Mouse (Mus musculus): ENCODE measurements at regions not wholly inside any gene's neighbourhood (a gene's known extent, or its start where the extent isn't known, plus 50 kb on each side); places are given as distances from the start of the nearest gene placed in this dataset.

DNA sequence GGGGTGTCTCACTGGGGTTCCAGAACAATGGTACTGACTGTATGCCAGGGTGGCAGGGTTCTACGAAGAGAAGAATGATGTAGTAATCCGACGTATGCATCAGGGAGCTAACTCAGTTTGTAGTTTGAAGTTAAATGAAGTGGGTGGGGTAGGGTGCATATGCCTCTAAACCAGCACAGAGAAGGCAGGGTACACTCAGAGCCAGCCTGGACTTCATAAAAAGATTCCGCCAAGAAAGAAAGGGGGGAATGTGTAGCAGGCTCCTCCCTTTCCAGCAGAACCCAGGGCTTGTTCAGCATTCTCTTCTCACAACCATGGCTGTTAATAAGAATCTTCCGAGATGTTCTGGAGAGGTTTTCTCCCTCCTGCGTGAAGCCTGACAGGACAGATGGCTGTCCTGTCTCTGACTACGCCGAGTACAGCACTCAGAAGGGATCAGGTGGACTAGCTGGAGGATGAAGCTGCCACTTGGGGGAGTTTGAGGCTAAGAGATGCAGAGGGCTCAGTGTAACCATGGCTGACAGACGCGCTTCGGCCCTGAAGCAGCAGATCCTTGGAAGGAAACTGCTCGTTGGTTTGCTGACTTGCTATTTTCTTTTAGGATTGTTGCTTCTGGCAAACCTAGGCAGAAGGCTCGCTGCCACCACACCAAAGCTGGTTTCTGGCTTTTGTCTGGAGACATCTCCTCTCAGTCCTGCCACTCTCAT lies 143.4 kb upstream of the Plxnc1 start:
- intact Hi-C loops (cut with DNase I), result loop anchor here (10.0 kb wide), 2 partner anchors 327 to 387 kb away; partner anchors contain the start of gene Socs2

DNA sequence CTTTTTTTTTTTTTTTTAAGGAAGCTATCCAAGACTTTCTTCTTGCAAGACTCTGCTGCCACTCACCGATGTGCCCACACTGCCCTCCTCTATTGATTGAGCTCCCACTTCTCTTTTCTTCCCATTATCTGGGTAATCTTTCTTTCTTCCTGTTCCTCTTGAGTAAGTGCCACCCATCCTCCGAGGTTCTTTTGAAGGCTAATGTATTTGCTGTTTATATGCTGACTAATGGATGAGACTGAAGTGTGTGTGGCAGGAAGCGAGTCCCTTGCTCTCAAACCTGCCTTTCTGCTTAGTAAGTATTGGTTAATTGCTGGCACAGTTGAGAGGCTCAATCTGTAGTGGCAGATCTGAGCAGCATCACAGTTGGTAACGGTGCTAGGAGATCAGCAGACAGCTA lies 142.1 kb upstream of the Plxnc1 start:
- intact Hi-C loops (cut with DNase I), result loop anchor here (10.0 kb wide), 2 partner anchors 328 to 388 kb away; partner anchors contain the start of gene Socs2
- no peak for DNase-seq

More for the DNA sequence above, 143.4 kb upstream of the Plxnc1 start:
- DNase-seq, result peak; percentile 73

DNA sequence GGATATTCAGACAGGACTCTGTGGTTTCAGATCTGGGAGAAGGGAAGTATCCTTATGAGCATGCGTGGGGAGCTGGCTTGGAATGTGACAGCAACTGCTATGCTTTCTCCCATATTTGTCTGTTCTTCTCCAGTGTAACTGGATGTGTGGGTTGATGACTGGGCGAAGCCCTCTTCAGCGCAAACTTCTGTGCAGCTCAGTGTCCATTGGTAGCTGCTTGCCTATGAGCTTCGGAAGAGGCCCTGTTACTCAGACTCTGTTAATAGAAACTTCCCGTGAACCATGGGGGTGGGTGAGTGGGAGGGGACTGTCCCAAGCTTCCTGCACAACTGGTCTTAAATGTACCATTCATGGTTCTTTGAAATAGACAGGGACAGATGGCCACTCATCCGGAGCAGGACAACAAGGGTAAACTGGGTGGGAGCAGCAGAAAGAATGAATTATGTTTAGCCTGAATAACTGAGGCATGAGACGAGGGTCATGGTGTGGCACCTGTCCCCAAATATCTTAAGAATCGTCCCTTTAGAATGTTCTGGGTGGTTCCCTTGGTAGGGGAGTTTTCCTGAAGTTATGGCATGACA lies 141.1 kb upstream of the Plxnc1 start:
- intact Hi-C loops (cut with DNase I), result loop anchor here (10.0 kb wide), 2 partner anchors 329 to 389 kb away; partner anchors contain the start of gene Socs2
- no peak for DNase-seq

DNA sequence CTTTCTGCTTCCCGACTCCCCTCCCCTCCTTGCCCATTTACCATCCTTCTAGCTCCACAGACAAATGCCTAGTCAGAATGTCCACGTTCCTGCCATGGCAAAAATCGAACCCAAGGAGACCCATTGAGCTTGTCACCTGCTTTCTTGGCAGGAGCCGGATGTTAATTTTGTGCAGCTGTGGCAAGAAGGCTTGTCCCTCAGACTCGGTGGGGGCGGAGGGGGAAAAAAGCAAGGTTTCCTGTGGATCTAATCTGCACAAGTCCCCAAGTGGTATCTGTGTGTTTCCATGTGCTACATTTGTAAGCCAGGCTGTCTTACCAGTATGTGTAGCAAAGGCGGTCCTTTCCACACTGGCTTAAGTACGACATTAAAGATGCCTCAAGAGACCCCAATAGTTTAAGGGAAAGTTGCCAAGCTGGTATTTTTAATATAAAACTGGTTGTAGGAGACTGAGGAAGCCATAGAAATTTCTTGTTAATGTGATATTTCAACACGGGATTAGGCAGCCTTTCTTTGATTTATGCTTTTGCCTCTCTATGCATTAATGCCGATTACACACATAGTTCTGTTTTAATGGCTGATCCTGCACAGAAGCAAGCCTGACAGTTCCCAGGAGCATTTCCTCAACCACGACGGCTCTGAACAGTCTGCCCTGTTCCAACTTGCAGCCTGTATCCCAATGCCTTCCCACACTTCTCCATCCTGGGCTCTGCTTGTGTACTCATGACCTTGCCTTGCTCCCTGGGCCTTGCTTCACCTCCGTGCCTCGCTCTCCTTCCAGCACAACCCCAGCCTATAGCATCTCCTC lies 138.9 kb upstream of the Plxnc1 start:
- peak; percentile 24 for DNase-seq
- intact Hi-C loops (cut with DNase I), result loop anchor here (10.0 kb wide), 2 partner anchors 331 to 391 kb away; partner anchors contain the start of gene Socs2

- intact Hi-C loops (cut with DNase I), result loop anchor here (10.0 kb wide), 2 partner anchors 332 to 392 kb away; partner anchors contain the start of gene Socs2
- DNase-seq, result no peak
These were observed 138.0 kb upstream of the Plxnc1 start for GRCm38 (mm10) chr10:95082634-95083033.

- DNase-seq, result no peak
- intact Hi-C loops (cut with DNase I), result loop anchor here (10.0 kb wide), 2 partner anchors 335 to 395 kb away; partner anchors contain the start of gene Socs2
These were observed 135.3 kb upstream of the Plxnc1 start for GRCm38 (mm10) chr10:95079979-95080378.

DNA sequence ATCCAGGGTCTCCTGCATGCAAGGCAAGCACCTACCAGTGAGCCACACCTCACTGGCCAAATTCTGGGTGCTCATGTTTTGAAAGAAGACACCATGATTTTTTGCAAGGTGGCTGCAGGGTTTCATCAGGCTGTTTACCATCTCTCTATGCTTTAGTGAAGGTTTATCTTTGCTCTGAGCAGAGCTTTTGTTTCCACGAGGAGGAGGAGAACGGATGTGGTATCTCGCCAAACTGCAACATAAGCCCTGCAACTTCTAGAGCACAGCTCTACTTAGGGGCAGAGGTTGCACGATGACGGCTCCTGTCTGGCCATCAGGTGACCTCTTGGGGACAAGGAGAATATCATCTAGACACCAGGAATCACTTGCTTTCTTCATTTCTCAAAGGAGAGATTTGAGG lies 131.8 kb upstream of the Plxnc1 start:
- DNase-seq, result no peak
- intact Hi-C loops (cut with DNase I), result no loop called here

GRCm38 (mm10) chr10:95075897-95076296 lies 131.3 kb upstream of the Plxnc1 start:
- DNase-seq, result no peak
- intact Hi-C loops (cut with DNase I), result no loop called here

GRCm38 (mm10) chr10:95074959-95075590 lies 130.4 kb upstream of the Plxnc1 start:
- intact Hi-C loops (cut with DNase I), result no loop called here
- no peak for DNase-seq

DNA sequence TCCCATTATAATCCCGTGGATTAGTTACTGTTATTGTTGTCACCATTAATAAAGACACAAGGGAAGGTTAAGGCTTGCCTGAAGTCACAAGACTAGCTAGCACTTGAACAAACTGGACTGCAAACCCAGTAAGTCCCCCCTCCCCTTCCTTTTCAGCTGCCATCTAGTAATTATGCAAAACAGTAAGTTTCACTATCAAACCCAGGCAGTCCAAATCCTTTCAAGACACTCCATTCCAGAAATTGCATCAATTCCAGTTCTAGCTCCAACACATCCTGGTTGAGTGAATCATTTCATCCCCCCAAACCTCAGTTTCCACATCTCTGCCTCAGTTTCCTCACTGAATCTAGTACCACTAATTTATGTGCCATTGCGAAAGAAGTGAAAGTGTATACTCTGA lies 129.7 kb upstream of the Plxnc1 start:
- DNase-seq, result no peak
- intact Hi-C loops (cut with DNase I), result no loop called here

GRCm38 (mm10) chr10:95067971-95068370 lies 123.3 kb upstream of the Plxnc1 start:
- intact Hi-C loops (cut with DNase I), result no loop called here
- DNase-seq, result no peak

- intact Hi-C loops (cut with DNase I), result no loop called here
- DNase-seq, result no peak
These were observed 122.1 kb upstream of the Plxnc1 start for GRCm38 (mm10) chr10:95066774-95067173.

DNA sequence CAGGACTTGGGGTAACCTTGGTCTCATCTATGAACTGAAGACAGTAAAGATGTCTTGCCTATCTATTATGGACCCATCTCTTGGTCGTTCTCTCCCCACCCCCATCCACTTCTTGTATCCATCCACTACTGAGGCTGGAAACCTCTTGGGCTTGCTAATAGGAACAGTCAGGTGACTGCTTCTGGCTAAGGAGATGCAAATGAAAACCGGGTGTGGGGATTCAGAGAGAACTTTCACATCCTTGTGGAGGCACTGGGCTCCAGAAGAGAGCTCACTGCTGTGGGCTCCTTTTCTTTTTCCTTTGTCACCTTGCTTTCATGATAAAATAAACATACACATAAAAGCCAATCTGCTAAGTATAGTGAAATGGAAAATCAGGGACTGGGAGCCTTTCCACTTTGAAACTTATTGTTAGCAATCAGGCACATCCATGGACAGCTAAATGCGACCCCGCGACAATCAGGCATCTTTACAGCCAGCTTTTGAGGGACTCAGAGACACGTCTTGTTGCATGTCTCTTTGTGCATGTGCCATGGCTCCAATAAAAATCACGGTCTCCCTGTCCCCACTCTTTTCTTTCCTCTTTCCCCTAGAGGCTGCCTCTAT lies 115.0 kb upstream of the Plxnc1 start:
- no peak for DNase-seq
- intact Hi-C loops (cut with DNase I), result no loop called here

- intact Hi-C loops (cut with DNase I), result no loop called here
- no peak for DNase-seq
These were observed 114.4 kb upstream of the Plxnc1 start for GRCm38 (mm10) chr10:95059078-95059477.

- intact Hi-C loops (cut with DNase I), result no loop called here
- DNase-seq, result no peak
These were observed 112.5 kb upstream of the Plxnc1 start for GRCm38 (mm10) chr10:95057051-95057714.

DNA sequence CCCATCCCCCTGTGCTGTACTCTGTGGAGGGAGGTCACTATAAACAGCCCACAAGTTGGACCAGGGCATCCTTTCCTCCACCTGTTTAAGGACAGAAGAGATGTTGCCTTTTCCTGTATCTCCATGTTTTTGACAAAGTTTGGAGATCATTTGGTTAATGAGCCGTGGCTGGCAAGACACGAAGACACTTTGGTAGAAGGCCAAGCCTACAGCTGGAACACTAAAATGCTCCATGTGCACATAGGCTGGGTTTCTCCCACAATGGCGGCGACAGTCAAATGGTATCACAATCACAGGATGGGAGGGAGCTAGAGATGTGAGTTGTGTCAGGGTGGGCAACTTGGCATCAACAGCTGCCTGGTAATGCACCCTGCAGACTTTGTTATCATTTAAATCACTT lies 111.9 kb upstream of the Plxnc1 start:
- intact Hi-C loops (cut with DNase I), result no loop called here
- DNase-seq, result no peak

- intact Hi-C loops (cut with DNase I), result no loop called here
- no peak for DNase-seq
These were observed 110.2 kb upstream of the Plxnc1 start for GRCm38 (mm10) chr10:95054869-95055268.

DNA sequence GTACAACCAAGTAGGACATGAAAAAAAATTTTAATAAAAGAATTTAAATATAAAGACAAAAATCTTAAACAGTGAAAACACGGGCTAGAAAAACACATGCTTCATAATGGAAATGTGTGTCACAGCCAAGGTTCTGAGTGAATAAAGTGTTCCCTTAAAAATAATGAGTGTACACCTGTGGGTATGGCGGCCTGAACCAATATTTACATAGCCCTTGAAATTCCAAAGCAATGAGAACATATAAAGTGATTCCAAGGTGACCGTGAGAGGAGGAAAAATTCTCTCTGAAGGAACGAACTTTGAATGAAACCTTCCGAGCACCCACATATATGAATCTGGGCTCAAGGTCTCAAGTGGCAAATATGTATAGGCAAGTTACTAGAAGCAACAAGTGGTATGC lies 104.2 kb upstream of the Plxnc1 start:
- intact Hi-C loops (cut with DNase I), result no loop called here

DNA sequence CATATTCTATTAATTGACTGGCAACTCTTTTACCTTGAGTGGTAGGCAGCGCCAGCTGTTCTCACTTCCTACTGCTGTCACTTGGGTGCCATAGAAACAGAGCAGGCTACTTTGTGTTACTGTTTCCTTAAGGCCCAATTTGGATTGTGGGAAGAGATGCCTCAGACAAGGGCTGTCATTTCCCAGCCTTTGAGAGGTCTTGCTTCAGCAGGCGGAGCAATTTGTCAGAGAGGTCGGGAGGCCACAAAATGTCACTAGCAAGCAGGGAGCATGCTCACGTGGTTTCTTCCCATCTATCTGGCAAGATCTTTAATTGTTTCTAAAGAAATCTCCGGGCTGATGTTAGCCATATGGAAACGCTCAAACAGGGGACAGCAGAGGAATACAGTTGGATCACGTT lies 99.3 kb upstream of the Plxnc1 start:
- intact Hi-C loops (cut with DNase I), result no loop called here
- no peak for DNase-seq

More for the DNA sequence above, 104.2 kb upstream of the Plxnc1 start:
- no peak for DNase-seq

Measured in left cerebral cortex, postnatal 4 days (tissue).